Mouse (Mus musculus) midbrain, embryonic 10.5 days (tissue): ENCODE data around the gene Ctdnep1. TPM values are rescaled to one million over a fixed set of nuclear protein-coding genes. Genes with fewer than 3 reads are reported as not detected.

ENCODE experiments used
- DNase-seq: peaks from one replicate; pipeline ENCODE4 v3.0.0-alpha.2; 2017; ENCODE audit warnings: low spot score
- H3K27ac ChIP-seq: fragments of 300-500 bp; sonication (generic); replicated peaks from 2 replicates; pipeline ENCODE4 v1.5.1; 2016; ENCODE audit warnings: mild to moderate bottlenecking
- H3K27me3 ChIP-seq: fragments of 300-500 bp; sonication (generic); 2 replicates; pipeline ENCODE4 v1.6.1; 2016; ENCODE audit warnings: low read depth, mild to moderate bottlenecking; ENCODE audit not compliant: poor library complexity, severe bottlenecking
- H3K36me3 ChIP-seq: fragments of 300-500 bp; sonication (generic); 2 replicates; pipeline ENCODE4 v1.6.1; 2016; ENCODE audit warnings: mild to moderate bottlenecking, moderate library complexity
- H3K4me1 ChIP-seq: fragments of 300-500 bp; sonication (generic); 2 replicates; pipeline ENCODE4 v1.6.1; 2016
- H3K4me3 ChIP-seq: fragments of 300-500 bp; sonication (generic); 2 replicates; pipeline ENCODE4 v1.5.1; 2016; ENCODE audit warnings: mild to moderate bottlenecking, moderate library complexity
- H3K9me3 ChIP-seq: fragments of 300-500 bp; sonication (generic); replicated peaks from 2 replicates; pipeline ENCODE4 v1.6.1; 2016; ENCODE audit warnings: mild to moderate bottlenecking
- WGBS: fragments of 180-500 bp; shearing (Covaris S2); methylation state at CpG from one replicate; pipeline ENCODE4 v1.1.7; 2016; 5-methylcytosine and 5-hydroxymethylcytosine counted together
- polyA plus RNA-seq: library from polyadenylated mRNA; unstranded; fragments of >200 nt; fragmentation: Nextera tagmentation; extraction: Ambion mirVana; gene quantifications from 2 replicates; pipeline ENCODE4 v1.2.1, GENCODE M21; 2016

Ctdnep1 gene
- polyA plus RNA-seq, 1 experiment from 2014 or later: 26.3 TPM

GRCm38 (mm10) chr11:70019495-70020021, 38.6 kb downstream of the Ctdnep1 start:
- H3K9me3 ChIP-seq: no peaks in the 10 kb centered on the region
- peak overlapping the region; percentile 96 for H3K27ac ChIP-seq
- DNase-seq: no peak
- 6% methylated on average over 2 of the region's 2 CpGs for WGBS
- H3K4me1 ChIP-seq: peaks cover 92% of the 10 kb centered on the region
- no peaks in the 10 kb centered on the region for H3K27me3 ChIP-seq
- no peaks in the 10 kb centered on the region for H3K36me3 ChIP-seq
- peak overlapping the region; percentile 77 for H3K4me3 ChIP-seq

DNA sequence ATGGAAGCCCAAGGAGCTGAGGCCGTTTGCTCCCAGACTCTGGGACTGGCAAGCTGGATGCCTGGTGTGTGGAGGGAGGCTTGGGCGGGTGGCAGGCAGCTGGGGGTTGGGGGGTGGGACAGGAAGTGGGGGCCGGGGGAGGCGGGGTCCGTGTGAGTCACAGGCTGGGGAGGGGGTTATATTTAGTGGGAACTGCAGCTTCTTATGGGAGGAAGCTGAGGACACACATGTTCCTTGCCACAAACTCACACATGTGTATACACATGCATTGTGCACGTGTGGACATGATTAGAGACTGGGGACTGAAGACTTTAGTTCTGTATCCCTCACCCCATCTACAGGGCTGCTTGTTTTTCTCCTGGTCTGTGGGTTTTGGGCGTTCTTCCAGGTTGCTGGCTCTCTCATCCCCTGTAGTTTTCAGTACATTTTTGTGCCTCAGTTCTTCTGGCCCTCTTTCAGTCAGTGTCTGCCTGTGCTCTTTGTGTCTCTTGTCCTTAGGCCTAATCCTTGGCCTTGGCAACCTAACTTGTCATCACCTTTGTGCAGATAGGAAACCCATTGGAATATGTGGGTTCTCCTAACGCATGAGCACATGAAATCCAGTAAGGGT, 39.2 kb downstream of the Ctdnep1 start:
- peaks cover 92% of the 10 kb centered on the region for H3K4me1 ChIP-seq

DNA sequence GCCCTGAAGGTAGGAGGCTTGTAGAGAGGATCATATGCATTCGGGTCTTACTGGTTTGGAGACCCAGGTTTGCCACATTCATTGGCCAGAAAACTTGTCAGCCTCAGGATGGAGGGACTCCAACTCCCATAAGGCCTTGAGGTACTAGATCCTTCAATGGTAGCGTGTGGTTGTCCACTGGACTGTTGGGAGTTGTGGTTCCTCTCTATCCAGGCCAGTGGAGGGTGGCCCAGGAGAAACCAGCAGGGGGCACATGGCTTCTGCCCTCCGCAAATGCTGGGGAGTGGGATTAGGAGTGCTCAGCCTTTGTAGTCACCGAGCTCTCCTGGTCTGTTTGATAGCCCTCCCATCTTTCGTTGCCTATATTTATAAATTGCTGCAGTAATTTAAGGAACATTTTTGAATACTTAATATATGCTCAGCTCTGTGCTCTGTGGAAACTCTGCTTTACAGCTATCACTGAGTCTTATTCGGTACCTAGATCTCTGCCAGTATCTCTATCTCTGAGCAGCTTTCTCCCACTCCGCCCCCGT, 39.8 kb downstream of the Ctdnep1 start:
- under 1% methylated on average over 8 of the region's 8 CpGs for WGBS
- DNase-seq: peak; percentile 83
- Histone ChIP-seq H3K27me3 (no peaks in the 10 kb centered on the region), H3K9me3 (no peaks in the 10 kb centered on the region), H3K27ac (peak overlapping the region; percentile 96), H3K4me1 (peaks cover 92% of the 10 kb centered on the region), H3K36me3 (no peaks in the 10 kb centered on the region), H3K4me3 (peak overlapping the region; percentile 77)

More for the DNA sequence above, 39.2 kb downstream of the Ctdnep1 start:
- H3K36me3 ChIP-seq: no peaks in the 10 kb centered on the region
- WGBS: 15% methylated on average over 8 of the region's 8 CpGs
- H3K9me3 ChIP-seq: no peaks in the 10 kb centered on the region
- peak overlapping the region; percentile 96 for H3K27ac ChIP-seq
- H3K27me3 ChIP-seq: no peaks in the 10 kb centered on the region
- peak overlapping the region; percentile 77 for H3K4me3 ChIP-seq
- DNase-seq: no peak

DNA sequence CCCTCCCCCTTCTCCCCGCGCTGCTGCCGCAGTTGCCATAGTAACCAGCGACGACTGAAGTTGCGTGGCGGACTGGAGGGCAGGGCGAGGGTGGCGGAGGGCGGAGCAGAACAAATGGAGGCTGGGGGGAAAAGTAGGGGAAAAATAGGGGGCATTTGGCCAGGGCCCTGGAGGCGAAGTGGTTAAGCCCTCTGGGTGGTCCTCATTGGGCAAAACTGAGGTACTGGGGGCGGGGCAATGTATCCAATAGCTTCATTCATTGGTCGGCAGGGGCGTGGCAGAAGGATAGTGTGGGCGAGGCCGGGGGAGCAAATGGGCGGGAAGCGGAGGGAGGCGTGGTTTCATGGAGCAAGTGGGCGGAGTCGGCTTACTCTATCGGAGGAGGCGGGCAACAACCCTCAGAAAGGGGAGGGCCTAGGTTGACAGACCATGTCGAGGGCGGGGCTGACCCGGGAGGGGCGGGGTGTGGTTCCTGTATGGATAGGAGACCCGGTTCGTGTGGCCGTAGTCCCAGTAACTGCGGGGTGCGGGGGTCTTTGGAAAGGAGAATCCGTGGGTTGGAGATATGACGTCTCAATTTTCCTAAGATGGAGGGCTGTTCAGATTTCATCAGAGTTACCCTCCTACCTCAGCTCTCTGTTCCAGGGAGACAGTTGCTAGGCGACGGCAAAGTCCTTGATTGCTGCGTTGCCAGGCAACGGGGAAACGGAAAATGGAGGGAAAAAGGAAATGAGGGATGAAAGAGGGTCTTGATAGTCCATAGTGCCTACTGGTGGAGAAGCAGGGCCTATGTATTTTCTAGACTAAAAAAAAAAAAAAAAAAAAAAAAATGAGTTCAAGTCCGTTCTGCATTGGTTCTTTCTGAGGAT, 40.5 kb downstream of the Ctdnep1 start:
- Histone ChIP-seq H3K27ac (peak overlapping the region; percentile 96), H3K36me3 (no peaks in the 10 kb centered on the region), H3K9me3 (no peaks in the 10 kb centered on the region), H3K4me1 (peaks cover 94% of the 10 kb centered on the region), H3K4me3 (peak overlapping the region; percentile 77), H3K27me3 (no peaks in the 10 kb centered on the region)
- WGBS: 2% methylated on average over 38 of the region's 40 CpGs
- DNase-seq: peak; percentile 100

DNA sequence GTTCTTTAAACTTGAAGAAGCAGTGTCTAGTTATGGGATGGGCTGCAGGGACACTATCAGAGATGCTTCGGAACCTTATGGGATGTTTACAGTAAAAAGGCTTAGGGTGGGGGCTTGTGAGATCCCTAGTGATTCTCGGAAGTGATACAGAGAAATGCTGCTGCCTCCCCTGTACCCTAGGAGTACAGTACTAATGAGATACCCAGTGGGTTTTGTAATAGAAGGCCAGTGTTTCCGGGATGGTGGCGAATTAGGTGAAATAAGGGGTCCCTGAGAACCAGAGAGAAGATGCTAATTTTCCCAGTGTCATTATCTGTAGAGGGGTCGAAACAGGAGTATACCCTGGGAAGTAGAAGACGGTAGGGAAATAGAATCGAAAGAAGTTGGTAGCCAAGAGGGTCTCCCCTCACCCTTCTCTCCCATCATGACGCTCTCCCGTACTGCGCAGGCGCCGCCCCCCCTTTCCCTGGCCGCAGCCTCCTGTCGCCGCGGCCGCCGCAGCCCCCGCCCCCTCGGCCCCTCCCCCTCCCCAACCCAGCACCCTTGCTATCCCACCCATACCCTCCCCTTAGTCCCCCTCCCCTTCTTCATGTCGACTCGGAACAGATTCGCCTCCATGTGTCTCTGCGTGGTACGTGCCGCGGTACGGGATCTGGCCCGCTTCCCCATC, 42.7 kb downstream of the Ctdnep1 start:
- Histone ChIP-seq H3K4me1 (peaks cover 94% of the 10 kb centered on the region), H3K27ac (peak overlapping the region; percentile 81), H3K4me3 (peak overlapping the region; percentile 57), H3K27me3 (no peaks in the 10 kb centered on the region), H3K9me3 (no peaks in the 10 kb centered on the region), H3K36me3 (no peaks in the 10 kb centered on the region)
- peak; percentile 77 for DNase-seq
- WGBS: 4% methylated on average over 26 of the region's 29 CpGs

GRCm38 (mm10) chr11:70024151-70024514, 43.2 kb downstream of the Ctdnep1 start:
- Histone ChIP-seq H3K9me3 (no peaks in the 10 kb centered on the region), H3K4me1 (peaks cover 94% of the 10 kb centered on the region), H3K27ac (peak overlapping the region; percentile 81), H3K4me3 (peak overlapping the region; percentile 57), H3K36me3 (no peaks in the 10 kb centered on the region), H3K27me3 (no peaks in the 10 kb centered on the region)
- DNase-seq: no peak
- 12% methylated on average over 6 of the region's 6 CpGs for WGBS

DNA sequence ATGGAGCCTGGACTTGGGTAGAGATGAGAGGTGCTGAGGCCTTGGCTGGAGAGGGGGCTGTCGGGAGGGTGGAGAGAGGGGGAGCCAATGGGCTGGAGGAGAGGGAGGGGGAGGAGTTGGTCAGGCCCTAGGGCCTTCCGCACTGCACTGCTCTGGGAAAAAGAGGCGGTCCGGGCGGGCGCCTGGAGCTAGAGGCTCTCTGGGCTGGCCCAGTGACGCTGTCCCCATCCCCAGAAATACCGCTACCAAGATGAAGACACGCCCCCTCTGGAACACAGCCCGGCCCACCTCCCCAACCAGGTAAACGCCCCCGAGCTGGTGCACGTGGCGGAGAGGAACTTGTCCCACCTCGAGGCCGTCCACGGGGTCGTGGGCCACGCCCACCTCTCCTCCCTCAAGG, 45.7 kb downstream of the Ctdnep1 start:
- Histone ChIP-seq H3K27ac (peak overlapping the region; percentile 88), H3K9me3 (no peaks in the 10 kb centered on the region), H3K4me3 (peak overlapping the region; percentile 57), H3K27me3 (no peaks in the 10 kb centered on the region), H3K4me1 (peaks cover 95% of the 10 kb centered on the region), H3K36me3 (peaks cover 13% of the 10 kb centered on the region)
- under 1% methylated on average over 19 of the region's 19 CpGs for WGBS
- peak; percentile 75 for DNase-seq

DNA sequence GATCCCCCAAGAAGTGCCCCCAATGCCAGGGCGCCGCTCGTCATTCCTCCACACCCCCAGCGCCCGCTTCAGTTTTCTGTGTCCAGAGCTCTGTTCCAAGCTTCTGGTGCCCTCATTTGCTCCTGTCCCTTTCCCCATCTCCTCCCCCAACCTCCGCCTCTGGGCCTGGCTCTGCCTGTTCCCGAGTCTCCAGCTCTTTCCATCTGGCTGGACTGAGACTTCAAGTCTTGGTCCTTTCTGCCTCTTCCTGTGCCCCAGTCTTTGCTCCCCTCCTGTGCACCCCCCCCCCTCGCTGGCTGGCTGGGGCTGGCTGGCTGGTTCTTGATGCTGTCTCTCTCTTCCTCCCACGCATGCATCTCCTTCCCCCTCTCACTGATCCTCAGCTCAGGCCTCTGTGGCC, 46.4 kb downstream of the Ctdnep1 start:
- no peaks in the 10 kb centered on the region for H3K27me3 ChIP-seq
- peaks cover 88% of the 10 kb centered on the region for H3K4me1 ChIP-seq
- peak overlapping the region; percentile 88 for H3K27ac ChIP-seq
- no peaks in the 10 kb centered on the region for H3K9me3 ChIP-seq
- H3K36me3 ChIP-seq: peaks cover 20% of the 10 kb centered on the region
- 42% methylated on average over 9 of the region's 9 CpGs for WGBS
- no peak for DNase-seq
- peak overlapping the region; percentile 57 for H3K4me3 ChIP-seq

- peak overlapping the region; percentile 57 for H3K4me3 ChIP-seq
- H3K27ac ChIP-seq: peak overlapping the region; percentile 88
- H3K4me1 ChIP-seq: peaks cover 77% of the 10 kb centered on the region
- no peak for DNase-seq
- H3K9me3 ChIP-seq: no peaks in the 10 kb centered on the region
- 23% methylated on average over 12 of the region's 12 CpGs for WGBS
- H3K36me3 ChIP-seq: peaks cover 32% of the 10 kb centered on the region
- H3K27me3 ChIP-seq: no peaks in the 10 kb centered on the region
Measured at GRCm38 (mm10) chr11:70028401-70029129, 47.6 kb downstream of the Ctdnep1 start.

DNA sequence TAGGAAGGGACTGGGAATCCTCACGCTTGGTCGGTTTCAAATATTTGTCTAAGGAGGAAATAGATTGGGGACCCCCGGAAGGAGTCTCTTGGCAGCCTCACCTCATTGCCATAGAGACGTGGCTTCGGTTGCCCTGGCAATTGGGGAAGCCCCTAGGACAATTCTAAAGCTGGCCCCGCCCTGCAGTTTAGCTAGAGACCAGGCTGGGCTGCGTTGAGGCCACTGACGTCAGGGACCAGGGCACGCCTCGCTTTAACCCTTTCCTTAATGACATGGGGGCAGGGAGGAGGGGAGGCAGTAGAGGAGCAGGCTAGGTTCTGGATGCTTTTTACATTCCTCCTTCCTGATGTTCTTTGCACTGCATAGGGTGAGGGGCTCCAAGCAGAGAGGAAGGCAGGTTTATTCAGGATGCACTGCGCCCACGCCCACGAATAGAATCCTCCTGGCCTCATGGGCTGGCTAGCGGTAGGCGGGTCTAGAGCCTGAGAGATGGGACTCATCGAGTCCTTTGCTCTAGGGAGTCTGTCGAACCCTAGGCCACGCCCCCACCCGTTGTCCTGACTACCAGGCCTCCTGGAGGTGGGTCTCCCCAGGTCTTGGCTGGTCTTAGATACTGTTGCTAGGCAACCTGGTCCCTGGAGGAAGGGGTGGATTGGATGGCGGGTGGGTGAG, 48.3 kb downstream of the Ctdnep1 start:
- under 1% methylated on average over 20 of the region's 20 CpGs for WGBS
- H3K4me1 ChIP-seq: peaks cover 70% of the 10 kb centered on the region

GRCm38 (mm10) chr11:70029829-70030550, 49.0 kb downstream of the Ctdnep1 start:
- peaks cover 62% of the 10 kb centered on the region for H3K4me1 ChIP-seq

More for the DNA sequence above, 48.3 kb downstream of the Ctdnep1 start:
- Histone ChIP-seq H3K27ac (peak overlapping the region; percentile 88), H3K9me3 (no peaks in the 10 kb centered on the region), H3K36me3 (peaks cover 39% of the 10 kb centered on the region), H3K27me3 (no peaks in the 10 kb centered on the region), H3K4me3 (peak overlapping the region; percentile 57)
- DNase-seq: peak; percentile 99

More at GRCm38 (mm10) chr11:70029829-70030550, 49.0 kb downstream of the Ctdnep1 start:
- H3K27ac ChIP-seq: peak overlapping the region; percentile 88
- no peaks in the 10 kb centered on the region for H3K9me3 ChIP-seq
- peaks cover 44% of the 10 kb centered on the region for H3K36me3 ChIP-seq
- 43% methylated on average over 11 of the region's 11 CpGs for WGBS
- peak overlapping the region; percentile 57 for H3K4me3 ChIP-seq
- no peaks in the 10 kb centered on the region for H3K27me3 ChIP-seq
- no peak for DNase-seq
